Mouse (Mus musculus) stomach, embryonic 15.5 days (tissue): Measurements from ENCODE around the gene Ptges3. TPM values are rescaled to one million over a fixed set of nuclear protein-coding genes. Genes with fewer than 3 reads are reported as not detected.

Experiments
- ATAC-seq: fragments of 200-750 bp; cut with Nextera tagmentation; 2 replicates; pipeline ENCODE4 v1.8.0; 2017; ENCODE audit warnings: low read depth, moderate number of reproducible peaks, moderate TSS enrichment; ENCODE audit not compliant: insufficient read depth, low FRiP score
- H3K27ac ChIP-seq: fragments of 300-500 bp; sonication (generic); 2 replicates; pipeline ENCODE4 v1.5.1; 2015; ENCODE audit warnings: mild to moderate bottlenecking, inconsistent platforms
- H3K27me3 ChIP-seq: fragments of 300-500 bp; sonication (generic); replicated peaks from 2 replicates; pipeline ENCODE4 v1.6.1; 2015; ENCODE audit warnings: inconsistent platforms
- H3K36me3 ChIP-seq: fragments of 300-500 bp; sonication (generic); 2 replicates; pipeline ENCODE4 v1.6.1; 2015; ENCODE audit warnings: inconsistent platforms
- H3K4me1 ChIP-seq: fragments of 300-500 bp; sonication (generic); 2 replicates; pipeline ENCODE4 v1.6.1; 2015; ENCODE audit warnings: inconsistent platforms
- H3K4me2 ChIP-seq: fragments of 300-500 bp; sonication (generic); 2 replicates; pipeline ENCODE4 v1.6.1; 2015; ENCODE audit warnings: mild to moderate bottlenecking, inconsistent platforms
- H3K4me3 ChIP-seq: fragments of 300-500 bp; sonication (generic); replicated peaks from 2 replicates; pipeline ENCODE4 v1.5.1; 2015; ENCODE audit warnings: inconsistent platforms
- H3K9ac ChIP-seq: fragments of 300-500 bp; sonication (generic); 2 replicates; pipeline ENCODE4 v1.6.1; 2015; ENCODE audit warnings: inconsistent platforms
- H3K9me3 ChIP-seq: fragments of 300-500 bp; sonication (generic); 2 replicates; pipeline ENCODE4 v1.6.1; 2016; ENCODE audit warnings: inconsistent platforms
- WGBS: fragments of 180-500 bp; shearing (Covaris S2); methylation state at CpG from one replicate; pipeline ENCODE4 v1.1.7; 2015; 5-methylcytosine and 5-hydroxymethylcytosine counted together
- microRNA counts: library from miRNA; unstranded; fragments of <30 nt; microRNA quantifications from one replicate; lab custom pipeline; 2016
- microRNA-seq: library from miRNA; unstranded; fragments of <30 nt; microRNA quantifications from one replicate; pipeline ENCODE4, GENCODE M21; 2016
- polyA plus RNA-seq: library from polyadenylated mRNA; unstranded; fragments of >200 nt; fragmentation: Nextera tagmentation; extraction: Ambion mirVana; gene quantifications from 2 replicates; pipeline ENCODE4 v1.2.1, GENCODE M21; 2015

Gene Ptges3
- polyA plus RNA-seq, 1 experiment from 2014 or later = 529 TPM

DNA sequence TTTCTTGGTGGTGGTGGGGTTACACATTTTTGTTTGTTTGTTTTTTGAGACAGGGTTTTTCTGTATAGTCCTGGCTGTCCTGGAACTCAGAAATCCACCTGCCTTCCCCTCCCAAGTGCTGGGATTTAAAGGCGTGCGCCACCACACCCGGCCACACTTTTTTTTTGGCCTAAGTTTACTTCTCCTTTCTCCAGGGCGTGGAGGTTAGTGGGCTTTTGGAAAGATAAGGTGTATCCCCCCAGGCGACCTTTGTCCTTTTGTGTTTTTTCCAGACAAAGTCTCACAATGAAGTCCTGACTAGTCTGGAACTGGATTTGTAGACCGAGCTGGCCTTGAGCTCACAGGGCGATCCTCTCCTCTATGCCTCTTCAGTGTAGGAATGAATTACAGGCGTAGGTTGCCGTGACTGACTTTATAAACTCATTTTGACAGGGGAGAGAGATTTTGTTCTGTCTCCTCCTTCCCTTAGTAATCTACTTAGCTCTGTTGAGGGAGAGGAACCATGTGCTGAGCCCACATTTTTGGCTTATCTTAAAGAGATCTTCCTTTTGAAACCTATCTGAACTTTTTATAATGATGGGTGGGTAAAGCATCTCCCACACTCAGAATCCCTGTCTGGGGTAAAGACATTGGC, 36.4 kb downstream of the Ptges3 start:
- no peaks in the 10 kb centered on the region for H3K27me3 ChIP-seq
- 0 out of 2 replicates have a peak overlapping the region, but pooled peaks have one; percentile 79 for H3K4me3 ChIP-seq
- no peak for ATAC-seq
- H3K4me1 ChIP-seq = peaks cover 50% of the 10 kb centered on the region
- H3K36me3 ChIP-seq = no peaks in the 10 kb centered on the region
- peak overlapping the region; percentile 66 for H3K27ac ChIP-seq
- H3K9ac ChIP-seq = no peak overlapping the region
- peak overlapping the region; percentile 86 for H3K4me2 ChIP-seq
- no peaks in the 10 kb centered on the region for H3K9me3 ChIP-seq
- WGBS = 28% methylated on average over 9 of the region's 9 CpGs

DNA sequence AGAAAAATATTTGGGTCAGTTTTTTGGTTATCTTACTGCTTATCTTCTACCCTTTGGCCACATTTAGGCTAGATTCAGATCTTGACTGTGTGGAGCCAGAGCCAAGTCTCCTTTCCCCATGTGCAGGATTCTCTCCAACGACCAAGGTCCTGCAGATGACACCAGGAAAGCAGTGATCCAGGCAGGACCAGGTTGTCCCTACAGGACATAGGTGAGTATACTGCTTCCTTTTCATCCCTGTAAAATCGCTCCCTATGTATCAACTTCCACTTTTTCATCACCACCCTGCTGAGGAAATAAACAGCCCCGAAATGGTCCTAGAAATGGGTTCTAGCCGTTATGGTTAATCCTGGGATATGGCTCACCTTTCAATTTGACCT, 37.5 kb downstream of the Ptges3 start:
- Histone ChIP-seq H3K4me1 (peaks cover 43% of the 10 kb centered on the region), H3K27me3 (no peaks in the 10 kb centered on the region), H3K4me3 (peak overlapping the region; percentile 65), H3K4me2 (peak overlapping the region; percentile 19), H3K9me3 (no peaks in the 10 kb centered on the region), H3K27ac (no peak overlapping the region), H3K36me3 (no peaks in the 10 kb centered on the region), H3K9ac (no peak overlapping the region)
- ATAC-seq = no peak
- 19% methylated on average over 4 of the region's 4 CpGs for WGBS

DNA sequence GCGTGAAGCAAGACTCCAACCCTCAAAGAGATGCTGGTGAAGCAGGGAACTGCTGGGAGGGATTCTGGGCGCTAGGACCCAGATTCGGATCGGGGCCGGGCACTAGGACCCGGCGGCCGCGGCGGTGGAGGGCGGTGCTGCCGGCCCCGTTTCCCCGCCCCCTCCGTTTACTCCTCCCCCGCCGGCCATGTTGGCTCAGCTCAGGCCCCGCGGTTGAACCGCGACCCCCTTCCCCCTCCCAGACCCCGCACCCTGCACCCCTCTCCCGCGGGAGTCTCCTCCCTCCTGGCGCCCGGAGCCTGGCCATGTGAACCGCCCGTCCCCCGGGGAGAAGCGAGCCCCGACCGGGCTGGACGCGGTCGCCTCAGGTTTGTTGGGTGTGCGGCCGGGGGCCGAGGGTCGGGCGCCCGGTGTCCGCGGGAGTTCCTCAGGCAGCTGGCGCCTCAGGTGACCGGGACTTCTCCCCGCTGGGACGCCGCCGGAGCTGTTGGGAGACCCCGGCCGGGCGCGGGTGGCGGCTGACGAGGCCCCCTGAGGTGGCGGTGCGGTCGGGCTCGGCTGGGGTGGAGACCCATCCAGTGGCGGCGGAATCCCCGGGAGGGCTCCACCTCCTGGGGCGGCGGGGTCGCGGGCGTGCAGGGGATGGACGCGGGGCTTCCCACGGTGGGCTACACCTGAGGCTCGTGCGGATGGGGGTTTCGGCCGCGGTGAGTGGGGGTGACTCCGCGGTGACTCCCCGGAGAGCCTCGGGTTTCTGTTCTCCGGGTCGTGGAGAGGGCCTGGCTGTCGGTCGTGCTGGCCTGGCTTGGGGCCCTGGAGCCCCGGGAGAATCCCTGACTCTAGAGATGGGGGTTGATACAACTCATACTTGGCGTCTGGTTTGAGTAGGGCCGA, 38.2 kb downstream of the Ptges3 start:
- H3K36me3 ChIP-seq = no peaks in the 10 kb centered on the region
- H3K4me2 ChIP-seq = peak overlapping the region; percentile 74
- no peaks in the 10 kb centered on the region for H3K27me3 ChIP-seq
- H3K4me3 ChIP-seq = peak overlapping the region; percentile 65
- H3K27ac ChIP-seq = peak overlapping the region; percentile 73
- under 1% methylated on average over 82 of the region's 86 CpGs for WGBS
- peaks cover 36% of the 10 kb centered on the region for H3K4me1 ChIP-seq
- H3K9ac ChIP-seq = peak overlapping the region; percentile 65
- no peaks in the 10 kb centered on the region for H3K9me3 ChIP-seq
- peak; percentile 62 for ATAC-seq

DNA sequence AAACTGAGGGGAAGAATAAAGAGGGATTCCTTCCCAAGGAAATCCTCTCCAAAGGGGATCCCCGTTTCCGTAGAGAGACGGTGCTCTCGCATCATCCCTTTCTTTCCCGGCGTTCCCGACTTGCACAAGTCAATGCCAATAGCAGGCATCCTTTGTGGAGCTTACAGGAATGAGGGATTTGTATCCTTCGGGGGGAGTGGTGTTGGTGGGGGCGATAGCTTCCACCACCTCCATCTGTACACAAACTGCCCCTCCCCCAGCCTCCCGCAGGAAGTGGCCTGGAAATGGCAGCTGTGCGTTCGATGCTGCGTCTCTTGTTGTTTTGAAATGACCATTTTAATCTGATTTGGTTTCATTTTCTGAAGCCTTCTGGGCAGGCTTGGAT, 38.8 kb downstream of the Ptges3 start:
- peak overlapping the region; percentile 74 for H3K4me2 ChIP-seq
- no peaks in the 10 kb centered on the region for H3K27me3 ChIP-seq
- ATAC-seq = no peak
- no peaks in the 10 kb centered on the region for H3K36me3 ChIP-seq
- no peaks in the 10 kb centered on the region for H3K9me3 ChIP-seq
- 1% methylated on average over 13 of the region's 13 CpGs for WGBS
- peak overlapping the region; percentile 65 for H3K9ac ChIP-seq
- peak overlapping the region; percentile 73 for H3K27ac ChIP-seq
- peaks cover 33% of the 10 kb centered on the region for H3K4me1 ChIP-seq
- H3K4me3 ChIP-seq = peak overlapping the region; percentile 65

DNA sequence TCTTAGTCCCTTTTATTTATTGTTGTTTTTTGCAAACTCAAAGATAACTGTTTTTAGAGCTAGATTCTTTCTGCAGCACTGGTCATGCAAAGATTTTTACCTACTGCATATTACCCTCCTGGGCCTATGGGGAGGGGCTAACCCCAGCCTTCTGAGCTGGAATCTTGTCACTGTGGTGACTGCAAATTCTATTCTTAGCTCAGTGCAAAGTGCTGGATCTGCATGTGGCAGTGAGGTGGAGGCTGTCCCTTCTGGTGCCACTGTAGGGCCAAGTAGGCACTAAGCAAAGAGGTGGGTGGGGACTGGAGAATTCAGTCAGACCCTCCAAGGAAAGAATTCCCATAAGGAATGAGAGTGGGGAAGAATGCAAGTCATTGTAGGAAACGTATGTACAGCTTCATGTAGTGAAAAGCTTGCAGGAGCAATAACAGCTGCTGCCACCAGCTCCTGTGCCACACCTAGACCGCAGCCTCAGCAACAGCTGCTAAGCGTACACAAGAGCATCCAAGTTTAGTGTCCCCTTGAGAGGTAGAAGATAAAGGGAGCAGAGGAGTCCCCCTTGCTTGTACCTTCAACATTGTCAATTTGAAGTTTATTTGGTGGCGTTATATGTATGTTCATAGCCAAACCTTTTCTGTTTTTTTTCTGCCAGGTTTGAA, 51.5 kb downstream of the Ptges3 start:
- no peaks in the 10 kb centered on the region for H3K27me3 ChIP-seq

DNA sequence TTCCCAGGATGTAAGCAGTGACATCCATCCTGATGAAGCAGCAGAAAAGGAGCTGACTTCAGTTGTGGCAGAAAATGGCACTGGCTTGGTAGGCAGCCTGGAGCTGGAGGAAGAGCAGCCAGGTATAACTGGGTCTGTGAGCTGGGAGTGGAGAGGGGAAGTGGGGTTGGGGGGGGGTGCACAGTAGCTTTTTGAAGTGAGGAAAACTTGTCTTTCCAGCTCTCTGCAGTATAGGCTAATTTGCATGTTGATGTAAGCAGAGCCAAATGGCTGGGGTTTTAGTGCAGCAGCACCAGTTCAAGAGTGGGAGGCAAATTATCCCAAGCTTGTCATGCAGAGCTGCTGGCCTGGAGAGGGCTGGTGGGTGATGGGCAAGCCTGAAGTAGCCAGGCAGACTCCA, 52.5 kb downstream of the Ptges3 start:
- Histone ChIP-seq H3K9ac (no peak overlapping the region), H3K9me3 (no peaks in the 10 kb centered on the region), H3K27ac (no peak overlapping the region), H3K4me1 (no peaks in the 10 kb centered on the region), H3K4me3 (no peak overlapping the region), H3K4me2 (no peak overlapping the region), H3K27me3 (no peaks in the 10 kb centered on the region), H3K36me3 (peaks cover 53% of the 10 kb centered on the region)
- no peak for ATAC-seq

More for the DNA sequence above, 51.5 kb downstream of the Ptges3 start:
- peaks cover 45% of the 10 kb centered on the region for H3K36me3 ChIP-seq
- no peak overlapping the region for H3K9ac ChIP-seq
- no peak overlapping the region for H3K4me2 ChIP-seq
- H3K4me1 ChIP-seq = no peaks in the 10 kb centered on the region
- 89% methylated on average over 4 of the region's 4 CpGs for WGBS
- ATAC-seq = no peak
- no peak overlapping the region for H3K27ac ChIP-seq
- no peak overlapping the region for H3K4me3 ChIP-seq
- no peaks in the 10 kb centered on the region for H3K9me3 ChIP-seq

DNA sequence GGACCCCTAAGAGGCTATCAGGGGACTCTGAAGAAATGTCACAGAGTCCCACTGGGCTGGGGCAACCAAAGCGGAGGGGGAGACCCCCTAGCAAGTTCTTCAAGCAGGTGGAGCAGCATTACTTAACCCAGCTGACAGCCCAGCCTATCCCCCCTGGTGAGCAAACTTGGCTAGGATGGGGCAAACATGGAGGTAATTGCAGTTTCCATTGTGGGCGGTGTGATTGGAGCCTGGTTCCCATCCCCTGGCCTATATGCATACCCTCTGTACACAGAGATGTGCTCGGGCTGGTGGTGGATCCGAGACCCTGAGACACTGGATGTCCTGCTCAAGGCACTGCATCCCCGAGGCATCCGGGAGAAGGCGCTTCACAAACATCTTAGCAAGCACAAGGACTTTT, 65.1 kb downstream of the Ptges3 start:
- H3K36me3 ChIP-seq = peaks cover 70% of the 10 kb centered on the region
- H3K4me1 ChIP-seq = no peaks in the 10 kb centered on the region
- H3K9ac ChIP-seq = no peak overlapping the region
- ATAC-seq = no peak
- no peaks in the 10 kb centered on the region for H3K9me3 ChIP-seq
- no peak overlapping the region for H3K27ac ChIP-seq
- 90% methylated on average over 7 of the region's 7 CpGs for WGBS
- H3K4me3 ChIP-seq = no peak overlapping the region
- H3K4me2 ChIP-seq = no peak overlapping the region
- H3K27me3 ChIP-seq = no peaks in the 10 kb centered on the region

DNA sequence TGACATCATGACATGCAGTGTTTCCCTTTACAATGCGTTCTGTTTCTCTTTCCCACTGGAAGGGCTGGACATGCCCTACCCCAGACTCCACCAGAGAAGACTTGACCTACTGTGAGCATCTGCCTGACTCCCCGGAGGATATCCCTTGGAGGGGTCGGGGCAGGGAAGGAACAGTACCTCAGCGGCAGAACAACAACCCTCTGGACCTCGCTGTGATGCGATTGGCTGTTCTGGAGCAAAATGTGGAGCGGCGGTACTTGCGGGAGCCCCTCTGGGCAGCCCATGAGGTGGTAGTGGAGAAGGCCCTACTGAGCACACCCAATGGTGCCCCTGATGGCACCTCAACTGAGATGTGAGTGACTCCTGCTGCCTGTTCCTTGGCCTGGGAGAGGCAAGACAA, 66.1 kb downstream of the Ptges3 start:
- Histone ChIP-seq H3K4me3 (no peak overlapping the region), H3K27ac (no peak overlapping the region), H3K9ac (no peak overlapping the region), H3K36me3 (peaks cover 63% of the 10 kb centered on the region), H3K4me1 (no peaks in the 10 kb centered on the region), H3K27me3 (no peaks in the 10 kb centered on the region), H3K9me3 (no peaks in the 10 kb centered on the region), H3K4me2 (no peak overlapping the region)
- ATAC-seq = no peak
- WGBS = 91% methylated on average over 9 of the region's 9 CpGs

DNA sequence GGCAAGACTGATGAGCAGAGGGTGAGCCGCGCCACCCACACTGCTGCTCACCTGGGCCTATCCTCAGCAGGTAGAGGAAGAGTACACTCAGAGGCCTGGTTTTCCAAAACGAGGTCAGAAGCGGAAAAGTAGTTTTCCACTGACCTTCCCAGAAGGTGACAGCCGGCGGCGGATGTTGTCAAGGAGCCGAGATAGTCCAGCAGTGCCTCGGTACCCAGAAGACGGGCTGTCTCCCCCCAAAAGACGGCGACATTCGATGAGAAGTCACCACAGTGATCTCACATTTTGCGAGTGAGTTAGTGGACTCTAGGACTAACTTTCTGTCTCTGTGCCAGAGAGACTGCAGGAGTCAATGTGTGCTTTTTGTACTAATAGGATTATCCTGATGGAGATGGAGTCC, 67.2 kb downstream of the Ptges3 start:
- ATAC-seq = 0 out of 2 replicates have a peak, but pooled peaks have one; percentile 16
- no peak overlapping the region for H3K4me3 ChIP-seq
- H3K9ac ChIP-seq = no peak overlapping the region
- H3K4me2 ChIP-seq = no peak overlapping the region
- WGBS = 89% methylated on average over 14 of the region's 14 CpGs
- H3K36me3 ChIP-seq = peaks cover 62% of the 10 kb centered on the region
- no peaks in the 10 kb centered on the region for H3K4me1 ChIP-seq
- no peaks in the 10 kb centered on the region for H3K27me3 ChIP-seq
- no peak overlapping the region for H3K27ac ChIP-seq
- H3K9me3 ChIP-seq = no peaks in the 10 kb centered on the region

MicroRNAs within 50 kb of the gene (microRNA counts, 519-probe panel; counts per million panel counts)
- not detected for microRNA mmu-miR-677 (lab: Ali Mortazavi, UCI)

Small RNA genes lying within 50 kb of the gene (microRNA-seq; reads per million reads assigned to microRNA genes)
- gene Mir677 = 11.2 reads per million, percentile 25 among the genes with 10 or more reads in this experiment

Other genes with a start within 250 kb of the Ptges3 start
- not detected in 2 replicates for gene Rdh19, start 209.0 kb upstream of the Ptges3 start, polyA plus RNA-seq
- gene Rdh16f2, start 192.5 kb upstream of the Ptges3 start, polyA plus RNA-seq = not detected in 2 replicates
- 0.35 and 0.37 TPM in 2 replicates for gene Rdh7, start 170.1 kb upstream of the Ptges3 start, polyA plus RNA-seq
- gene Sdr9c7, start 160.4 kb upstream of the Ptges3 start, polyA plus RNA-seq = 0.85 and 1.2 TPM in 2 replicates
- not detected in 2 replicates for gene Hsd17b6, start 51.3 kb upstream of the Ptges3 start, polyA plus RNA-seq
- gene Prim1, start 43.8 kb upstream of the Ptges3 start, polyA plus RNA-seq = 69.9 and 75.1 TPM in 2 replicates
- 639 and 789 TPM in 2 replicates for gene Naca, start 23.4 kb upstream of the Ptges3 start, polyA plus RNA-seq
- gene Atp5b, start 24.3 kb downstream of the Ptges3 start, polyA plus RNA-seq = 2,393 and 2,495 TPM in 2 replicates
- 10.1 and 11.7 TPM in 2 replicates for gene Baz2a, start 32.6 kb downstream of the Ptges3 start, polyA plus RNA-seq
- 27.3 and 29.8 TPM in 2 replicates for gene Rbms2, start 121.3 kb downstream of the Ptges3 start, polyA plus RNA-seq
- 4.3 and 5.2 TPM in 2 replicates for gene Gls2, start 135.5 kb downstream of the Ptges3 start, polyA plus RNA-seq
- 31.1 and 34.6 TPM in 2 replicates for gene Spryd4, start 152.9 kb downstream of the Ptges3 start, polyA plus RNA-seq
- 0.14 TPM in 1 of 2 replicates, not detected in the other for gene Mip, start 166.9 kb downstream of the Ptges3 start, polyA plus RNA-seq
- gene Timeless, start 173.1 kb downstream of the Ptges3 start, polyA plus RNA-seq = 43.7 and 46.4 TPM in 2 replicates
- 0.24 and 0.55 TPM in 2 replicates for gene Apon, start 195.1 kb downstream of the Ptges3 start, polyA plus RNA-seq
- 2.8 and 8.5 TPM in 2 replicates for gene Apof, start 209.7 kb downstream of the Ptges3 start, polyA plus RNA-seq
- gene Stat2, start 211.6 kb downstream of the Ptges3 start, polyA plus RNA-seq = 13.0 and 16.3 TPM in 2 replicates
- 0.40 and 0.46 TPM in 2 replicates for gene Il23a, start 239.8 kb downstream of the Ptges3 start, polyA plus RNA-seq
- 27.1 and 31.2 TPM in 2 replicates for gene Pan2, start 244.4 kb downstream of the Ptges3 start, polyA plus RNA-seq